In genomic region chr13:105537981-105538680, GRCm38 (mm10) we compare ENCODE assay signal across 19 mouse cellular contexts.
DNase-seq lines count a peak whose midpoint lies in the region; ATAC-seq lines count a peak whose summit lies in the region.
"Had no signal": no experiment of that assay in that cellular context is flagged by ENCODE, and none has a peak within 500 bp of the region (broad histone marks: within the 10 kb centered on the region; RNA-seq: fewer than 3 reads in every experiment).

No protein-coding gene starts in this region.

- no peaks in the 10 kb centered on the region for H3K27me3 ChIP-seq in forebrain, embryonic 11.5 days (ENCODE audit: control insufficient read depth, insufficient read depth, low read length)
- no peaks in the 10 kb centered on the region for H3K27me3 ChIP-seq in midbrain, embryonic 13.5 days
- H3K27me3 ChIP-seq: embryonic facial prominence, embryonic 12.5 days; heart, embryonic 15.5 days; limb, embryonic 12.5 days; neural tube, embryonic 15.5 days had no signal

- no peak overlapping the region for H3K9ac ChIP-seq in forebrain, embryonic 11.5 days (ENCODE audit: low read length)
- no peak overlapping the region for H3K9ac ChIP-seq in midbrain, embryonic 13.5 days (replicated peaks)
- H3K9ac ChIP-seq: embryonic facial prominence, embryonic 12.5 days; heart, embryonic 15.5 days; limb, embryonic 12.5 days; liver, embryonic 14.5 days; neural tube, embryonic 15.5 days had no signal

- peak; percentile 98 for ATAC-seq in forebrain, embryonic 11.5 days (replicated peaks; ENCODE audit: low FRiP score)
- ATAC-seq in midbrain, embryonic 13.5 days, result peak; percentile 60; the same call in 1 of the 2 replicates
- ATAC-seq: intestine, embryonic 16.5 days had no signal

- WGBS in forebrain, embryonic 11.5 days, result 14% methylated on average over 3 of the region's 3 CpGs
- WGBS in midbrain, embryonic 13.5 days, result 4% methylated on average over 3 of the region's 3 CpGs

- DNase-seq in Muller cell, postnatal 12 days (ENCODE audit: inconsistent ontology term), result peak; percentile 44
- peak; percentile 14 for DNase-seq in brain, adult 2 months (ENCODE audit: low read depth, low spot score)
- peak; percentile 72 for DNase-seq in forebrain, embryonic 11.5 days (ENCODE audit: low spot score)
- DNase-seq in layer of hippocampus, postnatal 14 days (ENCODE audit: low spot score in 2 of 2), result no peak
- DNase-seq in kidney, adult 9 months, result no peak
- no peak for DNase-seq in ovary, postnatal 14 days (ENCODE audit: low spot score)
- DNase-seq: cerebellum, adult 11 months; cerebellum, postnatal 14 days; gastrocnemius, adult 2 months had no signal

- H3K27ac ChIP-seq in forebrain, embryonic 11.5 days (ENCODE audit: low read depth, low read length), result no peak overlapping the region
- no peak overlapping the region for H3K27ac ChIP-seq in midbrain, embryonic 13.5 days
- H3K27ac ChIP-seq: embryonic facial prominence, embryonic 12.5 days; gastrocnemius, adult 2 months; heart, embryonic 15.5 days; kidney, postnatal 0 days; limb, embryonic 12.5 days; liver, embryonic 14.5 days; neural tube, embryonic 15.5 days had no signal

- H3K4me2 ChIP-seq in forebrain, embryonic 11.5 days (ENCODE audit: low read depth, low read length, severe bottlenecking), result no peak overlapping the region
- no peak overlapping the region for H3K4me2 ChIP-seq in midbrain, embryonic 13.5 days (replicated peaks)
- H3K4me2 ChIP-seq: embryonic facial prominence, embryonic 12.5 days; heart, embryonic 15.5 days; limb, embryonic 12.5 days; neural tube, embryonic 15.5 days had no signal

- H3K4me3 ChIP-seq in forebrain, embryonic 11.5 days (ENCODE audit: low read depth, low read length), result no peak overlapping the region
- H3K4me3 ChIP-seq in midbrain, embryonic 13.5 days (replicated peaks), result no peak overlapping the region
- H3K4me3 ChIP-seq: embryonic facial prominence, embryonic 12.5 days; gastrocnemius, adult 2 months; heart, embryonic 15.5 days; limb, embryonic 12.5 days; myocyte; neural tube, embryonic 15.5 days had no signal

- no peaks in the 10 kb centered on the region for H3K36me3 ChIP-seq in forebrain, embryonic 11.5 days (ENCODE audit: control insufficient read depth, insufficient read depth, low read length)
- no peaks in the 10 kb centered on the region for H3K36me3 ChIP-seq in midbrain, embryonic 13.5 days
- H3K36me3 ChIP-seq: embryonic facial prominence, embryonic 12.5 days; G1E; heart, embryonic 15.5 days; limb, embryonic 12.5 days; neural tube, embryonic 15.5 days had no signal

- no peaks in the 10 kb centered on the region for H3K4me1 ChIP-seq in forebrain, embryonic 11.5 days (replicated peaks; ENCODE audit: control insufficient read depth, insufficient read depth, low read length)
- no peaks in the 10 kb centered on the region for H3K4me1 ChIP-seq in midbrain, embryonic 13.5 days (replicated peaks)
- H3K4me1 ChIP-seq: embryonic facial prominence, embryonic 12.5 days; heart, embryonic 15.5 days; limb, embryonic 12.5 days; neural tube, embryonic 15.5 days had no signal

- H3K9me3 ChIP-seq in forebrain, embryonic 11.5 days (ENCODE audit: control insufficient read depth, low read length), result no peaks in the 10 kb centered on the region
- no peaks in the 10 kb centered on the region for H3K9me3 ChIP-seq in midbrain, embryonic 13.5 days
- H3K9me3 ChIP-seq: embryonic facial prominence, embryonic 12.5 days; G1E; heart, embryonic 15.5 days; limb, embryonic 12.5 days; neural tube, embryonic 15.5 days had no signal

Comparison
In these comparisons a context has a peak if more than half of its experiments do, and no peak if none do; other contexts are left out.
1. DNase-seq: peak in Muller cell, postnatal 12 days (single experiment), brain, adult 2 months (single experiment) and forebrain, embryonic 11.5 days (single experiment); none in layer of hippocampus, postnatal 14 days (0 of 2), kidney, adult 9 months (single experiment) and ovary, postnatal 14 days (single experiment).